7 mouse cellular contexts compared by ENCODE assay signal in genomic region chr2:173595374-173595781, GRCm38 (mm10). TPM values are rescaled to one million over a fixed set of nuclear protein-coding genes. Genes with fewer than 3 reads are reported as not detected.
A peak's percentile ranks its signal among the peaks of the same experiment; 100 is the strongest.
DNase-seq lines count a peak whose midpoint lies in the region; TF ChIP-seq lines count a peak whose summit lies in the region.

No protein-coding gene starts in this region.

- no peak overlapping the region for H3K4me3 ChIP-seq in left cerebral cortex, adult 2 months

- DNase-seq in left cerebral cortex, adult 2 months (ENCODE audit: extremely low spot score in 1 of 2, low spot score in 2 of 2), result no peak
- DNase-seq in left cerebral cortex, adult 8-10 months (ENCODE audit: low spot score in 2 of 2), result no peak
- DNase-seq in CD8-positive naive resting alpha-beta T cell, adult 2 months (ENCODE audit: low read depth in 2 of 2, low spot score in 2 of 2), result peak; percentile 45 to 64
- DNase-seq in T-cell, adult 2 months (ENCODE audit: low spot score), result peak; percentile 67
- DNase-seq in retina, embryonic 14.5 days (ENCODE audit: low spot score), result peak; percentile 43
- DNase-seq in layer of hippocampus, postnatal 10 days (ENCODE audit: low spot score in 2 of 2), result no peak
- DNase-seq in layer of hippocampus, postnatal 36 days, result no peak

- intact Hi-C loops in left cerebral cortex, adult 2 months (cut with DNase I), result loop anchor here (10.0 kb wide), 1 partner anchor 209 kb away; no protein-coding TSS in a partner anchor

- no peak overlapping the region for H3K27ac ChIP-seq in left cerebral cortex, adult 2 months

- peak; percentile 43 for TF ChIP-seq CTCF in left cerebral cortex, adult 2 months (IDR thresholded peaks at IDR 0.05)

RNA-seq across cellular contexts. Expression of gene Ankrd60, which starts 17.2 kb away (rescaled TPM):
- total RNA-seq in left cerebral cortex, adult 2 months (2021), result not detected
- not detected for total RNA-seq in left cerebral cortex, adult 8-10 months (2022)
- not detected for total RNA-seq in layer of hippocampus, postnatal 10 days (2021)
- total RNA-seq in layer of hippocampus, postnatal 36 days (2021), result not detected

Comparison
In these comparisons a context has a peak if more than half of its experiments do, and no peak if none do; other contexts are left out.
1. DNase-seq: peak in CD8-positive naive resting alpha-beta T cell, adult 2 months (2 of 2), T-cell, adult 2 months (single experiment) and retina, embryonic 14.5 days (single experiment); none in left cerebral cortex, adult 2 months (0 of 2), left cerebral cortex, adult 8-10 months (0 of 2), layer of hippocampus, postnatal 10 days (0 of 2) and layer of hippocampus, postnatal 36 days (0 of 2).